Mouse (Mus musculus): ENCODE data around the gene Slc25a22.

DNA sequence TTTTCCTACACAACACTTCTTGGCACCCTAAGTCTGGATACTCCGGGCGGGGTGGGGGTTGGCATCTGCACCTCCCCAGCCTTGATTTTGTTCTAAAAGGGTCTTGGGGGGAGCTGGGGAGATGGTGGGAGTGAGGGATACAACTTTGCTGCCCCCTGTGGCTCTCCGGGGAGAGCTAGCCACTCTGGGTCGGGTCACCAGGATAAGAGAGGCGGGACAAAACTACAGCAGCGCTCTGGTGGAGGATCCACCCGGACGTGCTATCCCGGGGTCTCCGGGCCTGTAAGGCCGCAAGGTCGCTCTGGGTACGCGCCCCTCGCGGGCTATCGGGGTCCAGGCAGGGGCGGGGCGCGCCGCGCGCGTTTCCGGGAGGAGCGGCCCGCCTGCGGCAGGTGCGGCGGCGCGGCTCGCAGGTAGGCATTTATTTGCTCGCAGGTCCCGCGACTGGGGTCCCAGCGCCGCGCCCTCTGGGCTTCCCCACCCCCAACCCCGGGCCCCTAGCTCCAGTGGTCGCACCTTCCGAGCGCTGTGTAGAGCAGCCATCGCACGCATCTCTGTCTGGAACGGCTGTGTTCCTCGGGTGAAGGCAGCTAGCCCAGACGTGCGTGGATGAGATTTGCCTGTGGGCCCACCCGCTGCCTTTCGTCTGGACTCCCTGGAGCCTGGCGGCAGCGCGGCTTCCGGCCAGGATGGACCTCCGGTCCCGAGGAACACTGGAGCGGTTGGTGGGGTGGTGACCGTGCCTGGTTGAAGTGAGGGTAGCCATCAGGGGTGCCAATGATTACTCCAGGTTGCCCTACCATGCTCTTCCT is 24.0 kb upstream of the Slc25a22 start:
- no peak for TF ChIP-seq POLR2A (IDR thresholded peaks at IDR 0.05; ENCODE audit: borderline replicate concordance, control insufficient read depth, low read depth, low read length)
- TF ChIP-seq CTCF (IDR thresholded peaks at IDR 0.05; ENCODE audit: control insufficient read depth, insufficient read depth, low read length): no peak

All from bone marrow, adult 2 months (tissue).